Mouse (Mus musculus) small intestine, adult 2 months (tissue): ENCODE measurements at regions not wholly inside any gene's neighbourhood (a gene's known extent, or its start where the extent isn't known, plus 50 kb on each side); places are given as distances from the start of the nearest gene placed in this dataset.
"Not testable (repeated sequence)": the region's sequence is repeated elsewhere in the genome, so short reads cannot be mapped to it uniquely, and the experiment has no call there.

Experiments used
- H3K27ac ChIP-seq: fragments of 200-500 bp; 2 replicates; pipeline ENCODE4 v1.5.1; 2012; ENCODE audit warnings: low read depth, low read length, control low read depth, inconsistent platforms; ENCODE audit not compliant: insufficient read depth
- H3K27me3 ChIP-seq: fragments of 200-500 bp; 2 replicates; pipeline ENCODE4 v1.6.1; 2012; ENCODE audit warnings: mild to moderate bottlenecking, moderate library complexity, low read length, inconsistent platforms; ENCODE audit not compliant: control insufficient read depth, insufficient read depth
- H3K36me3 ChIP-seq: fragments of 200-500 bp; 2 replicates; pipeline ENCODE4 v1.6.1; 2012; ENCODE audit warnings: mild to moderate bottlenecking, low read length, control low read depth, inconsistent platforms; ENCODE audit not compliant: control insufficient read depth, insufficient read depth
- H3K4me1 ChIP-seq: fragments of 200-500 bp; 2 replicates; pipeline ENCODE4 v1.6.1; 2012; ENCODE audit warnings: low read length, inconsistent platforms, mixed read lengths; ENCODE audit not compliant: control insufficient read depth, insufficient read depth, insufficient read length
- H3K4me3 ChIP-seq: fragments of 200-500 bp; 2 replicates; pipeline ENCODE4 v1.5.1; 2012; ENCODE audit warnings: low read depth, mild to moderate bottlenecking, control low read depth, inconsistent platforms, low read length, moderate library complexity
- CTCF ChIP-seq: fragments of 200-500 bp; IDR thresholded peaks from 2 replicates; pipeline ENCODE4 v1.5.1; 2012; ENCODE audit warnings: low read depth, mild to moderate bottlenecking, control low read depth, inconsistent platforms, low read length, moderate library complexity, mixed read lengths; ENCODE audit not compliant: insufficient replicate concordance, insufficient read length; ENCODE audit errors: extremely low read depth
- POLR2A ChIP-seq: fragments of 200-500 bp; IDR thresholded peaks from 2 replicates; pipeline ENCODE4 v1.6.1; 2012; ENCODE audit warnings: low read depth, mild to moderate bottlenecking, control low read depth, inconsistent platforms, low read length, moderate library complexity
- WGBS: fragments of 180-500 bp; shearing (Covaris S2); methylation state at CpG from one replicate; pipeline ENCODE4 v1.1.7; 2018; 5-methylcytosine and 5-hydroxymethylcytosine counted together

DNA sequence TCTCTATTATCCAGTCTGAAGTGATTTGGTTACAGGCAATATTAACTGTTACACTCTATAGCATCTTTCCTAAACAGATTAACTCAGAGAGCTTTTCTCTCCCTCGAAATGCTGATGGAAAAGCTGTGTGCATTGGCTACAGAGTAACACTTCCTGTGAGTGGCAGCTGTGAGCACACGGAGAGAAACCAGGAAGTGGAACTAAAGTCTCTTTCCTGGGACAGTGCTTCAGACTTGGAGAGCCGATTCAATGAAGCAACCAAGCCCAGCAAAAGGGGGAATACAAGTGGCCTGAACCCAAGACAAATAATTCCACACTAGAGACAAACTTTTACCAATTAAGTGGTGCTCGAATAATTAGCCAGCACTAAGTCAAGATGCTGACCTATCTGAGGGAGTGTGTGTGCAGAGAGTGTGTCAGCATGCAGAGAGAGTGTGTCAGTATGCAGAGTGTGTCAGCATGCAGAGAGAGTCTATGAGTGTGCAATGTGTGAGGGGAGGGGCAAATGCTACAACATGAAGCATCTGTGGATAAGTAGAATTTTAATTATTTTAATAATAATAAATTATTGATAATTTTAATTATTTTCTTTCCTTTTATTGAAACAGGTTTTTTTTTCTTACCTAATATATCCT lies 74.9 kb upstream of the 1110032F04Rik start:
- H3K27me3 ChIP-seq = no peaks in the 10 kb centered on the region
- H3K4me3 ChIP-seq = no peak overlapping the region
- TF ChIP-seq POLR2A (no peak), CTCF (no peak)
- H3K27ac ChIP-seq = no peak overlapping the region
- no peaks in the 10 kb centered on the region for H3K4me1 ChIP-seq
- H3K36me3 ChIP-seq = no peaks in the 10 kb centered on the region
- WGBS = 23% methylated on average over 4 of the region's 4 CpGs

- Histone ChIP-seq H3K27ac (no peak overlapping the region), H3K36me3 (no peaks in the 10 kb centered on the region), H3K27me3 (no peaks in the 10 kb centered on the region), H3K4me1 (no peaks in the 10 kb centered on the region), H3K4me3 (no peak overlapping the region)
- 27% methylated on average over 3 of the region's 3 CpGs for WGBS
- TF ChIP-seq CTCF (no peak), POLR2A (no peak)
Measured at GRCm38 (mm10) chr3:68795641-68796040, 73.7 kb upstream of the 1110032F04Rik start.

DNA sequence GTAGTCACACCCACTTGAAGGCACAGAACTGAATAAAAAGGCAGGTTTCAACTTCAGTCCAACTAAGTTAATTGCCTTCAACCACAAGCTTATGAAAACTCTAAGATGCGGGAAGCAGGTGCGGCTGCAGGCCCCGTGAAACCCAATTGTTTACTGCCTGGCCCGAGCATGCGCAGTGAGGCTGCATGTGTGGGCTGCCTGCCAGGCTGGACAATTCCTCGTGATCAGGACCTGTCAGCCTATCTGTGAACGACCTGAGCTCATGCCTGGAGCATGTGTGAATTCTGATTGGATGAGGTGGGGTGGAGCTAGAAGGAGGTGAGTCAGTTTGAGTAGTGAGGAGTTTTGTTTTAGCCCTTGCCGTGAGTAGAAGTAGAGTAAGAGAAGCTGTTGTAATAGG lies 71.0 kb upstream of the 1110032F04Rik start:
- H3K27ac ChIP-seq, H3K36me3 ChIP-seq, H3K4me1 ChIP-seq, H3K27me3 ChIP-seq, H3K4me3 ChIP-seq: not testable (repeated sequence)
- 64% methylated on average over 8 of the region's 8 CpGs for WGBS

DNA sequence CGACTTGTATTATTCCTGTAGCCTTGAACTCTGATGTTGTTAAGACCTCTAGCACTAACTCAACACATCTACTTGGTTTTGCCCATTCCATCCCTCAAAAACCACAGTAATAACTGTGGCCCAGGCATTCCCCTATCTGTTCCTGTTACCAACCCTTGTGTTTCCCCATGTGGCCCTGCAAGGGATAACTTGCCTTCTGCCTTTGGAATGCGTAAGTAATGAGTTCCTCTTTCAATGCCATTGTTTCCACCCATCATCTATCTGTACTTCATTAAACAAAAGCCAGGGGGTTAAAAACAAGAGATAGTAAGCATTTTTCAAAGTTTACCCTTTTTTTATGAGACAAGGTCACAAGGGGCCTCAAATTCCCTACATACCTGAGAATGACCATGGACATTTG lies 60.5 kb upstream of the 1110032F04Rik start:
- Histone ChIP-seq H3K4me3 (no peak overlapping the region), H3K4me1 (no peaks in the 10 kb centered on the region), H3K36me3 (no peaks in the 10 kb centered on the region), H3K27me3 (no peaks in the 10 kb centered on the region), H3K27ac (no peak overlapping the region)
- TF ChIP-seq CTCF (no peak), POLR2A (no peak)
- WGBS = 83% methylated on average over 2 of the region's 2 CpGs

GRCm38 (mm10) chr3:68813461-68813860 lies 55.9 kb upstream of the 1110032F04Rik start:
- Histone ChIP-seq H3K27me3 (no peaks in the 10 kb centered on the region), H3K27ac (no peak overlapping the region), H3K36me3 (no peaks in the 10 kb centered on the region), H3K4me3 (no peak overlapping the region), H3K4me1 (no peaks in the 10 kb centered on the region)
- no peak for TF ChIP-seq POLR2A
- TF ChIP-seq CTCF = no peak
- 84% methylated on average over 3 of the region's 3 CpGs for WGBS

DNA sequence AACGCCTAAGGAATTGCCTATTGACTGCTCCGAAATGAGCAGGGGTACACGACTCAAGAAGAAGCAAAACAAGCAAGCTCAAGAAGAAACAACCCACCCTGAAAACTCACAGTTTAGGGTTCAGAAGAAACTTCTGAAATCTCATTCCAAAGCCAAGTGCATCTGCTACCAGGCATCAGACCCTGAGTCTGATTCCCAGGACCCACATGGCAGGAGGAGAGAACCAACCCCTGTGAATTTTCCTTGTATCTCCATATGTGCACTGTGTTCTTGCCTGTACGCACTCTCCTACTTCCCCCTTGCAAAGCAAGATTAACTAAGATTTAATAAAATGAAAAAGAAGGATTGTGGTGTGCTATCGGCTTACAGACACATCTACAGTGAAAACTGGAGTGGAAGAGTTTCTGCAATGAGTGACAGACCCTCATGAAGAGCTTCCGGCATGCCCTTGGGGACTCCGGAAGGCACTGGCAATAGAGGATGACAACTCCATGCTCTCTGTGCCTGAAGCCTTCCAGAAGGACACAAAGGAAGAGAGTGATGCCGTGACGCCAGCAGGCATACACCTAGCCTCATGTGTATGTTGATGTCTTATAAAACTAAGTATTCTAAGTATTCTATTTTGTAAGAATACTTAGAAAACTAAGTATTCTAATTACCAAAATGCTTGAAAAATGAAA lies 55.2 kb upstream of the 1110032F04Rik start:
- H3K4me1 ChIP-seq = no peaks in the 10 kb centered on the region
- 90% methylated on average over 9 of the region's 9 CpGs for WGBS
- H3K27me3 ChIP-seq = no peaks in the 10 kb centered on the region
- no peak overlapping the region for H3K4me3 ChIP-seq
- TF ChIP-seq CTCF (no peak), POLR2A (no peak)
- H3K36me3 ChIP-seq = no peaks in the 10 kb centered on the region
- no peak overlapping the region for H3K27ac ChIP-seq

GRCm38 (mm10) chr3:68815621-68816020 lies 53.8 kb upstream of the 1110032F04Rik start:
- 87% methylated on average over 6 of the region's 6 CpGs for WGBS

More at GRCm38 (mm10) chr3:68815621-68816020, 53.8 kb upstream of the 1110032F04Rik start:
- no peaks in the 10 kb centered on the region for H3K4me1 ChIP-seq
- no peaks in the 10 kb centered on the region for H3K27me3 ChIP-seq
- no peak for TF ChIP-seq POLR2A
- TF ChIP-seq CTCF = no peak
- no peaks in the 10 kb centered on the region for H3K36me3 ChIP-seq
- no peak overlapping the region for H3K27ac ChIP-seq
- H3K4me3 ChIP-seq = no peak overlapping the region
